16 mouse cellular contexts compared by ENCODE assay signal in genomic region chr15:83706528-83707199, GRCm38 (mm10). TPM values are rescaled to one million over a fixed set of nuclear protein-coding genes. Genes with fewer than 3 reads are reported as not detected.
A peak's percentile ranks its signal among the peaks of the same experiment; 100 is the strongest.
DNase-seq lines count a peak whose midpoint lies in the region; ATAC-seq lines count a peak whose summit lies in the region.
"Had no signal": no experiment of that assay in that cellular context is flagged by ENCODE, and none has a peak within 500 bp of the region (broad histone marks: within the 10 kb centered on the region; RNA-seq: fewer than 3 reads in every experiment).

No protein-coding gene starts in this region.

- H3K9ac ChIP-seq in forebrain, embryonic 11.5 days (ENCODE audit: low read length) = no peak overlapping the region
- no peak overlapping the region for H3K9ac ChIP-seq in kidney, embryonic 16.5 days (replicated peaks; ENCODE audit: low read length)
- no peak overlapping the region for H3K9ac ChIP-seq in embryonic facial prominence, embryonic 12.5 days
- H3K9ac ChIP-seq in limb, embryonic 12.5 days (replicated peaks) = no peak overlapping the region; the same call in 1 of the 2 replicates
- H3K9ac ChIP-seq: liver, embryonic 13.5 days had no signal

- no peak for DNase-seq in forebrain, embryonic 10.5 days (ENCODE audit: extremely low spot score, low spot score)
- DNase-seq in forebrain, embryonic 11.5 days (ENCODE audit: low spot score) = no peak
- no peak for DNase-seq in kidney, adult 18-20 months
- DNase-seq in layer of hippocampus, postnatal 25 days (ENCODE audit: extremely low spot score in 1 of 2, low spot score in 1 of 2) = no peak
- no peak for DNase-seq in cerebellum, adult 18-20 months
- DNase-seq: B cell, adult 2 months; layer of hippocampus, postnatal 36 days; liver, embryonic 13.5 days; retina, postnatal 1 day; thymus, adult 2 months had no signal

- H3K9me3 ChIP-seq in forebrain, embryonic 10.5 days = peaks cover 18% of the 10 kb centered on the region
- no peaks in the 10 kb centered on the region; the same call in 1 of the 2 replicates for H3K9me3 ChIP-seq in forebrain, embryonic 11.5 days (ENCODE audit: control insufficient read depth, low read length)
- H3K9me3 ChIP-seq in kidney, embryonic 16.5 days (ENCODE audit: low read length) = no peaks in the 10 kb centered on the region
- no peaks in the 10 kb centered on the region for H3K9me3 ChIP-seq in embryonic facial prominence, embryonic 12.5 days
- 0 out of 2 replicates have a peak, but pooled peaks cover 4% of the 10 kb centered on the region for H3K9me3 ChIP-seq in limb, embryonic 12.5 days
- H3K9me3 ChIP-seq: liver, embryonic 13.5 days had no signal

- no peak for ATAC-seq in forebrain, embryonic 11.5 days (replicated peaks; ENCODE audit: low FRiP score)
- peak; percentile 68 for ATAC-seq in kidney, embryonic 16.5 days (ENCODE audit: low FRiP score, low TSS enrichment)
- ATAC-seq in embryonic facial prominence, embryonic 12.5 days (ENCODE audit: insufficient number of reproducible peaks, insufficient read depth, low FRiP score, low TSS enrichment) = peak; percentile 53; the same call in 1 of the 2 replicates
- ATAC-seq in limb, embryonic 12.5 days (ENCODE audit: insufficient number of reproducible peaks, insufficient read depth, low FRiP score, low TSS enrichment, low read depth) = no peak
- ATAC-seq: inflammation-experienced regulatory T-cells, adult 6 months had no signal

- 33% methylated on average over 10 of the region's 10 CpGs for WGBS in forebrain, embryonic 10.5 days
- WGBS in forebrain, embryonic 11.5 days = 41% methylated on average over 9 of the region's 10 CpGs
- 22% methylated on average over 10 of the region's 10 CpGs for WGBS in kidney, embryonic 16.5 days
- 34% methylated on average over 10 of the region's 10 CpGs for WGBS in embryonic facial prominence, embryonic 12.5 days
- WGBS in limb, embryonic 12.5 days = 46% methylated on average over 10 of the region's 10 CpGs

- H3K27me3 ChIP-seq in forebrain, embryonic 10.5 days (ENCODE audit: poor library complexity, severe bottlenecking) = peaks cover 69% of the 10 kb centered on the region
- H3K27me3 ChIP-seq in forebrain, embryonic 11.5 days (ENCODE audit: control insufficient read depth, insufficient read depth, low read length) = no peaks in the 10 kb centered on the region
- H3K27me3 ChIP-seq in kidney, embryonic 16.5 days (ENCODE audit: insufficient read depth, low read length) = no peaks in the 10 kb centered on the region
- 0 out of 2 replicates have a peak, but pooled peaks cover 3% of the 10 kb centered on the region for H3K27me3 ChIP-seq in embryonic facial prominence, embryonic 12.5 days
- H3K27me3 ChIP-seq in limb, embryonic 12.5 days = peaks cover 8% of the 10 kb centered on the region; the same call in 1 of the 2 replicates
- H3K27me3 ChIP-seq: liver, embryonic 13.5 days had no signal

- H3K4me2 ChIP-seq in forebrain, embryonic 11.5 days (ENCODE audit: low read depth, low read length, severe bottlenecking) = no peak overlapping the region
- H3K4me2 ChIP-seq in kidney, embryonic 16.5 days (replicated peaks; ENCODE audit: low read depth, low read length) = no peak overlapping the region
- no peak overlapping the region for H3K4me2 ChIP-seq in embryonic facial prominence, embryonic 12.5 days (replicated peaks)
- no peak overlapping the region for H3K4me2 ChIP-seq in limb, embryonic 12.5 days
- H3K4me2 ChIP-seq: liver, embryonic 13.5 days had no signal

- peak overlapping the region; percentile 66; the same call in 1 of the 2 replicates for H3K27ac ChIP-seq in forebrain, embryonic 10.5 days
- no peak overlapping the region for H3K27ac ChIP-seq in forebrain, embryonic 11.5 days (ENCODE audit: low read depth, low read length)
- H3K27ac ChIP-seq in kidney, embryonic 16.5 days (ENCODE audit: low read length) = 0 out of 2 replicates have a peak overlapping the region, but pooled peaks have one; percentile 10
- peak overlapping the region; percentile 65; the same call in 1 of the 2 replicates for H3K27ac ChIP-seq in embryonic facial prominence, embryonic 12.5 days
- peak overlapping the region; percentile 45; the same call in 1 of the 2 replicates for H3K27ac ChIP-seq in limb, embryonic 12.5 days
- H3K27ac ChIP-seq: liver, embryonic 13.5 days had no signal

- peaks cover 79% of the 10 kb centered on the region for H3K4me1 ChIP-seq in forebrain, embryonic 10.5 days
- H3K4me1 ChIP-seq in forebrain, embryonic 11.5 days (replicated peaks; ENCODE audit: control insufficient read depth, insufficient read depth, low read length) = peaks cover 16% of the 10 kb centered on the region
- H3K4me1 ChIP-seq in kidney, embryonic 16.5 days (ENCODE audit: insufficient read depth, low read length) = peaks cover 17% of the 10 kb centered on the region
- H3K4me1 ChIP-seq in embryonic facial prominence, embryonic 12.5 days = peaks cover 30% of the 10 kb centered on the region; the same call in 1 of the 2 replicates
- peaks cover 30% of the 10 kb centered on the region for H3K4me1 ChIP-seq in limb, embryonic 12.5 days (replicated peaks)
- H3K4me1 ChIP-seq: liver, embryonic 13.5 days had no signal

- no peak overlapping the region for H3K4me3 ChIP-seq in forebrain, embryonic 10.5 days
- H3K4me3 ChIP-seq in forebrain, embryonic 11.5 days (ENCODE audit: low read depth, low read length) = no peak overlapping the region
- H3K4me3 ChIP-seq in kidney, embryonic 16.5 days (ENCODE audit: low read length) = no peak overlapping the region
- H3K4me3 ChIP-seq in embryonic facial prominence, embryonic 12.5 days = no peak overlapping the region
- H3K4me3 ChIP-seq in limb, embryonic 12.5 days (replicated peaks) = no peak overlapping the region
- H3K4me3 ChIP-seq: liver, embryonic 13.5 days; myocyte had no signal

- H3K36me3 ChIP-seq in forebrain, embryonic 10.5 days (replicated peaks) = peaks cover 55% of the 10 kb centered on the region
- H3K36me3 ChIP-seq in forebrain, embryonic 11.5 days (ENCODE audit: control insufficient read depth, insufficient read depth, low read length) = peaks cover 3% of the 10 kb centered on the region; the same call in 1 of the 2 replicates
- H3K36me3 ChIP-seq in kidney, embryonic 16.5 days (ENCODE audit: insufficient read depth, low read length) = no peaks in the 10 kb centered on the region
- peaks cover 13% of the 10 kb centered on the region for H3K36me3 ChIP-seq in embryonic facial prominence, embryonic 12.5 days
- H3K36me3 ChIP-seq in limb, embryonic 12.5 days = peaks cover 20% of the 10 kb centered on the region; the same call in 1 of the 2 replicates
- H3K36me3 ChIP-seq: liver, embryonic 13.5 days had no signal

RNA-seq across cellular contexts. Expression of gene Scube1, which starts 18.2 kb away (rescaled TPM):
- 58.7 and 68.0 TPM in 2 replicates for polyA plus RNA-seq in forebrain, embryonic 10.5 days (2016; fragmentation: Nextera tagmentation; extraction: Ambion mirVana)
- 33.9 and 38.0 TPM in 2 replicates for polyA plus RNA-seq in forebrain, embryonic 11.5 days (2014; fragmentation: Nextera tagmentation; extraction: Ambion mirVana)
- 4.8 and 4.9 TPM in 2 replicates for polyA plus RNA-seq in kidney, embryonic 16.5 days (2015; fragmentation: Nextera tagmentation; extraction: Ambion mirVana)
- 48.4 and 57.9 TPM in 2 replicates for polyA plus RNA-seq in embryonic facial prominence, embryonic 12.5 days (2016; fragmentation: Nextera tagmentation; extraction: Ambion mirVana)
- 33.6 and 36.7 TPM in 2 replicates for polyA plus RNA-seq in limb, embryonic 12.5 days (2016; fragmentation: Nextera tagmentation; extraction: Ambion mirVana)
- total RNA-seq in layer of hippocampus, postnatal 25 days (2021) = 10 to 100 TPM; 16.7 to 19.3 TPM
- total RNA-seq: MEL had no signal
- polyA plus RNA-seq: inflammation-experienced regulatory T-cells, adult 6 months; myocyte had no signal

Comparison
In these comparisons a context has a peak if more than half of its experiments do, and no peak if none do; other contexts are left out.
1. ATAC-seq: peak in kidney, embryonic 16.5 days (single experiment) and embryonic facial prominence, embryonic 12.5 days (single experiment); none in forebrain, embryonic 11.5 days (single experiment) and limb, embryonic 12.5 days (single experiment).